Mouse (Mus musculus) bone marrow macrophage, adult 2 months (primary cell): ENCODE measurements at regions not wholly inside any gene's neighbourhood (a gene's known extent, or its start where the extent isn't known, plus 50 kb on each side); places are given as distances from the start of the nearest gene placed in this dataset.

ENCODE experiments used
- CTCF ChIP-seq: IDR thresholded peaks from 2 replicates; pipeline ENCODE4 v1.5.1; 2012; ENCODE audit warnings: low read depth, mild to moderate bottlenecking, low read length, moderate library complexity
- POLR2A ChIP-seq: IDR thresholded peaks from 2 replicates; pipeline ENCODE4 v1.6.1; 2012; ENCODE audit warnings: mild to moderate bottlenecking, low read depth, low read length, borderline replicate concordance

- TF ChIP-seq CTCF (no peak), POLR2A (no peak)
Measured at GRCm38 (mm10) chr7:90073865-90074264, 56.1 kb upstream of the Picalm start.
